Mouse (Mus musculus) midbrain, embryonic 11.5 days (tissue): ENCODE results near the gene Zfp174. TPM values are rescaled to one million over a fixed set of nuclear protein-coding genes. Genes with fewer than 3 reads are reported as not detected.
"Not testable (repeated sequence)": the region's sequence is repeated elsewhere in the genome, so short reads cannot be mapped to it uniquely, and the experiment has no call there.

Experiments used
- ATAC-seq: fragments of 200-750 bp; cut with Nextera tagmentation; 2 replicates; pipeline ENCODE4 v1.8.0; 2017; ENCODE audit warnings: moderate TSS enrichment, moderate library complexity; ENCODE audit not compliant: low FRiP score
- DNase-seq: peaks from one replicate; pipeline ENCODE4 v3.0.0; 2015; ENCODE audit warnings: low spot score; ENCODE audit errors: missing footprints
- H3K27ac ChIP-seq: fragments of 300-500 bp; sonication (generic); 2 replicates; pipeline ENCODE4 v1.5.1; 2014; ENCODE audit warnings: low read depth, low read length
- H3K27me3 ChIP-seq: fragments of 300-500 bp; sonication (generic); 2 replicates; pipeline ENCODE4 v1.6.1; 2014; ENCODE audit warnings: mild to moderate bottlenecking, low read length, moderate library complexity, mixed read lengths; ENCODE audit not compliant: control insufficient read depth, insufficient read depth
- H3K36me3 ChIP-seq: fragments of 300-500 bp; sonication (generic); 2 replicates; pipeline ENCODE4 v1.6.1; 2014; ENCODE audit warnings: mild to moderate bottlenecking, low read length, moderate library complexity, mixed read lengths; ENCODE audit not compliant: control insufficient read depth, insufficient read depth
- H3K4me1 ChIP-seq: fragments of 300-500 bp; sonication (generic); 2 replicates; pipeline ENCODE4 v1.6.1; 2014; ENCODE audit warnings: low read length; ENCODE audit not compliant: control insufficient read depth, insufficient read depth
- H3K4me2 ChIP-seq: fragments of 300-500 bp; sonication (generic); 2 replicates; pipeline ENCODE4 v1.6.1; 2014; ENCODE audit warnings: mild to moderate bottlenecking, moderate library complexity
- H3K4me3 ChIP-seq: fragments of 300-500 bp; sonication (generic); 2 replicates; pipeline ENCODE4 v1.5.1; 2014; ENCODE audit warnings: low read depth, low read length
- H3K9ac ChIP-seq: fragments of 300-500 bp; sonication (generic); 2 replicates; pipeline ENCODE4 v1.6.1; 2014; ENCODE audit warnings: low read length
- H3K9me3 ChIP-seq: fragments of 300-500 bp; sonication (generic); 2 replicates; pipeline ENCODE4 v1.6.1; 2016; ENCODE audit warnings: low read length; ENCODE audit not compliant: control insufficient read depth
- WGBS: fragments of 180-500 bp; shearing (Covaris S2); extraction: QIAGEN DNeasy Blood & Tissue Kit; methylation state at CpG from one replicate; pipeline ENCODE4 v1.1.7; 2014; 5-methylcytosine and 5-hydroxymethylcytosine counted together
- polyA plus RNA-seq: library from polyadenylated mRNA; unstranded; fragments of >200 nt; fragmentation: Nextera tagmentation; extraction: Ambion mirVana; gene quantifications from 2 replicates; pipeline ENCODE4 v1.2.1, GENCODE M21; 2014

Gene Zfp174
- polyA plus RNA-seq, 1 experiment from 2014 or later = 1.3 TPM

GRCm38 (mm10) chr16:3842989-3843388, 4.1 kb upstream of the Zfp174 start:
- Histone ChIP-seq H3K9ac (no peak overlapping the region), H3K27ac (no peak overlapping the region), H3K4me1 (no peaks in the 10 kb centered on the region), H3K27me3 (no peaks in the 10 kb centered on the region), H3K4me3 (no peak overlapping the region), H3K36me3 (no peaks in the 10 kb centered on the region), H3K9me3 (no peaks in the 10 kb centered on the region), H3K4me2 (no peak overlapping the region)
- ATAC-seq = no peak
- 44% methylated on average over 4 of the region's 4 CpGs for WGBS
- DNase-seq = peak; percentile 84

- DNase-seq = no peak
- no peaks in the 10 kb centered on the region for H3K9me3 ChIP-seq
- H3K4me3 ChIP-seq = no peak overlapping the region
- no peaks in the 10 kb centered on the region for H3K4me1 ChIP-seq
- H3K36me3 ChIP-seq = no peaks in the 10 kb centered on the region
- WGBS = 70% methylated on average over 1 of the region's 1 CpGs
- H3K27me3 ChIP-seq = no peaks in the 10 kb centered on the region
- H3K4me2 ChIP-seq = no peak overlapping the region
- no peak overlapping the region for H3K27ac ChIP-seq
- no peak for ATAC-seq
- no peak overlapping the region for H3K9ac ChIP-seq
Observed at GRCm38 (mm10) chr16:3843796-3844195, 3.3 kb upstream of the Zfp174 start.

- no peak for DNase-seq
Observed at GRCm38 (mm10) chr16:3847871-3848270, 803 bp downstream of the Zfp174 start.

GRCm38 (mm10) chr16:3848416-3848815, 1.3 kb downstream of the Zfp174 start:
- 70% methylated on average over 3 of the region's 3 CpGs for WGBS
- Histone ChIP-seq H3K9ac (no peak overlapping the region), H3K9me3 (no peaks in the 10 kb centered on the region), H3K4me3 (no peak overlapping the region), H3K27ac (no peak overlapping the region), H3K36me3 (no peaks in the 10 kb centered on the region; the same call in 1 of the 2 replicates), H3K4me2 (no peak overlapping the region), H3K4me1 (no peaks in the 10 kb centered on the region), H3K27me3 (no peaks in the 10 kb centered on the region)
- no peak for ATAC-seq
- DNase-seq = no peak

More at GRCm38 (mm10) chr16:3847871-3848270, 803 bp downstream of the Zfp174 start:
- H3K27me3 ChIP-seq = no peaks in the 10 kb centered on the region
- H3K27ac ChIP-seq = no peak overlapping the region
- no peaks in the 10 kb centered on the region; the same call in 1 of the 2 replicates for H3K36me3 ChIP-seq
- no peak overlapping the region for H3K9ac ChIP-seq
- peak overlapping the region; percentile 69 for H3K4me2 ChIP-seq
- H3K4me1 ChIP-seq = no peaks in the 10 kb centered on the region
- H3K4me3 ChIP-seq = peak overlapping the region; percentile 68
- no peaks in the 10 kb centered on the region for H3K9me3 ChIP-seq
- no peak for ATAC-seq
- 62% methylated on average over 4 of the region's 4 CpGs for WGBS

- ATAC-seq, H3K36me3 ChIP-seq, H3K4me2 ChIP-seq, H3K4me1 ChIP-seq, H3K4me3 ChIP-seq, DNase-seq, H3K27me3 ChIP-seq, H3K9me3 ChIP-seq, H3K9ac ChIP-seq, H3K27ac ChIP-seq: not testable (repeated sequence)
- 84% methylated on average over 9 of the region's 13 CpGs for whole genome bisulfite sequencing
Observed at GRCm38 (mm10) chr16:3851301-3851700, 4.2 kb downstream of the Zfp174 start.

- ATAC-seq (no peak), DNase-seq (no peak)
- WGBS = 31% methylated on average over 12 of the region's 12 CpGs
Observed at GRCm38 (mm10) chr16:3852586-3852985, 5.5 kb downstream of the Zfp174 start.

GRCm38 (mm10) chr16:3854437-3855182, 7.5 kb downstream of the Zfp174 start:
- 44% methylated on average over 11 of the region's 11 CpGs for WGBS
- DNase-seq = no peak
- no peak for ATAC-seq
- H3K36me3 ChIP-seq = no peaks in the 10 kb centered on the region
- no peaks in the 10 kb centered on the region for H3K9me3 ChIP-seq
- H3K9ac ChIP-seq = no peak overlapping the region
- H3K27ac ChIP-seq = no peak overlapping the region
- no peak overlapping the region for H3K4me3 ChIP-seq
- no peaks in the 10 kb centered on the region for H3K4me1 ChIP-seq
- H3K27me3 ChIP-seq = no peaks in the 10 kb centered on the region
- H3K4me2 ChIP-seq = no peak overlapping the region

More at GRCm38 (mm10) chr16:3852586-3852985, 5.5 kb downstream of the Zfp174 start:
- Histone ChIP-seq H3K4me3 (no peak overlapping the region), H3K27me3 (no peaks in the 10 kb centered on the region), H3K9ac (no peak overlapping the region), H3K36me3 (no peaks in the 10 kb centered on the region; the same call in 1 of the 2 replicates), H3K27ac (no peak overlapping the region), H3K4me1 (no peaks in the 10 kb centered on the region), H3K4me2 (no peak overlapping the region), H3K9me3 (no peaks in the 10 kb centered on the region)

GRCm38 (mm10) chr16:3855776-3856175, 8.7 kb downstream of the Zfp174 start:
- Histone ChIP-seq H3K9me3 (no peaks in the 10 kb centered on the region), H3K4me3 (no peak overlapping the region), H3K9ac (no peak overlapping the region), H3K27ac (no peak overlapping the region), H3K27me3 (no peaks in the 10 kb centered on the region), H3K36me3 (no peaks in the 10 kb centered on the region), H3K4me2 (no peak overlapping the region), H3K4me1 (no peaks in the 10 kb centered on the region)
- ATAC-seq (no peak), DNase-seq (no peak)
- 95% methylated on average over 1 of the region's 1 CpGs for WGBS

- Histone ChIP-seq H3K4me1 (no peaks in the 10 kb centered on the region), H3K27ac (no peak overlapping the region), H3K4me2 (no peak overlapping the region), H3K4me3 (no peak overlapping the region), H3K9me3 (no peaks in the 10 kb centered on the region), H3K9ac (no peak overlapping the region), H3K36me3 (no peaks in the 10 kb centered on the region), H3K27me3 (no peaks in the 10 kb centered on the region)
- ATAC-seq (no peak), DNase-seq (no peak)
- 95% methylated on average over 4 of the region's 4 CpGs for WGBS
Observed at GRCm38 (mm10) chr16:3859254-3859653, 12.2 kb downstream of the Zfp174 start.
